Mouse (Mus musculus) megakaryocyte-erythroid progenitor cell, adult 5-6 weeks (primary cell): ENCODE results near the gene Impdh1. TPM values are rescaled to one million over a fixed set of nuclear protein-coding genes. Genes with fewer than 3 reads are reported as not detected.
A peak's percentile ranks its signal among the peaks of the same experiment; 100 is the strongest.
"Not testable (repeated sequence)": the region's sequence is repeated elsewhere in the genome, so short reads cannot be mapped to it uniquely, and the experiment has no call there.

Experiments
- ATAC-seq: replicated peaks from 2 replicates; pipeline ENCODE4 v1.8.0; 2016; ENCODE audit warnings: mild to moderate bottlenecking, inconsistent platforms; ENCODE audit not compliant: severe bottlenecking, poor library complexity, low FRiP score, low TSS enrichment
- total RNA-seq, 2 experiments: library from RNA; stranded (forward) in 1 of 2; stranded (reverse) in 1 of 2; fragments of 200-1000, 215-1000 nt in 1 of 2; fragments of >200 nt in 1 of 2; fragmentation: Nextera tagmentation in 1 of 2; gene quantifications; 2 replicates each; pipeline ENCODE4 v1.2.3; 2014 to 2017

Gene Impdh1
- total RNA-seq, 2 experiments from 2014 or later: 19.5 to 56.9 TPM

DNA sequence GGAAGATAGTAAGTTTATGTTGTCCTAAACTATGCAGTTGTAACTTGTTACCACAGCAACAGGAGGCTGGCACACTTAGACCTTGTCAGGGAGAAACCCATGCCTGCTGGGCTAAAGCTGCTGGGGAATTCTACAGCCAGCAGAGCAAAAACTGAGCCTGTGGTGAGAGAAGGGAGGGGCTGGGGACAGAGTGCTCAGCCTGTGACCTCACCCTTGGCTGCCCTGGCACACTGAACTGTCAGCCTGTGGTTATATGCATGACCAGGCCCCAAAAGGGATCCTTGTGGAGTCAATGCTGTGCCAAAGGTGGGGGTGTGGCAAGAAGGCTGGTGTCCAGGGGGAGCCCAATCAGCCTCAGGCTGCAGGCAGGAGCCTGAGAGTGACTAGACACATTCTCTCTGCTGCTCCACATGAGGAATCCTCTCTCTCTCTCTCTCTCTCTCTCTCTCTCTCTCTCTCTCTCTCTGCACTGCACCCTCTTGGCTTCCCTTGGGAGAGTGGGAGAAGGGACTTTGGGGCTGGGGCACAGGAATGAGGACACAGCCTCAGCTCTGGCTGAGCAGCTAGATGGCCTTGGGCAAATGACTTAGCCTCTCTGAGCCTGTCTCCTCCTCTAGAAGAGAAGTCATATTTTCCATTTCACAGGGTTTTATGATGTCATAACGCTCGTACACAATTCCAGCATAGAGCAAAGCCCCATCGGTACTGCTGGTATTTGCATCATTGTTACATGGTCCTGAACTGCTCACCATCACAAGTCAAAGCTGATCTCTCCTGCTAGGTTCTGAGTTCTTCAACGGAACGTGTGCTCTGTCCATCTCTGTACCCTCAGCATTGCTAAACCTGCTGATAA is 20.1 kb downstream of the Impdh1 start:
- ATAC-seq: peak; percentile 39

DNA sequence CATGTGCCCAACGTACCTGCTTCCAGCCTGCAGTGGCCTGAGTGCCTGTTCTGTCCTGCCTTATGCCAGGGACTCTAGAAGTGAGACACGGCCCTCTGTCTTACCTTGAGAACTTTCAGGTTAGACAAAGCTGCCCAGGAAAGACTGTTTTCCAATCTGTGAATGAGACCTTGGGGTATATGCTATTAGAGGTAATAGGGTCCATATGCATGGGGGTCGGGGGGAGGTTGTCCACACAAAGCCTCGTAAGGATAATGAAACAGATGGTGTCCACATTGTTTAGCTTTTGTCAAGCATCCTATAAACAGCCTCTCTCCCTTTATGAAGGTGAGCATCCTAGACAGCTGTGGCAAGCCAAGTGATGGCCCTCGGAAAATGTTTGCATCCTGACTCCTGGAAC is 21.0 kb downstream of the Impdh1 start:
- ATAC-seq: no peak

DNA sequence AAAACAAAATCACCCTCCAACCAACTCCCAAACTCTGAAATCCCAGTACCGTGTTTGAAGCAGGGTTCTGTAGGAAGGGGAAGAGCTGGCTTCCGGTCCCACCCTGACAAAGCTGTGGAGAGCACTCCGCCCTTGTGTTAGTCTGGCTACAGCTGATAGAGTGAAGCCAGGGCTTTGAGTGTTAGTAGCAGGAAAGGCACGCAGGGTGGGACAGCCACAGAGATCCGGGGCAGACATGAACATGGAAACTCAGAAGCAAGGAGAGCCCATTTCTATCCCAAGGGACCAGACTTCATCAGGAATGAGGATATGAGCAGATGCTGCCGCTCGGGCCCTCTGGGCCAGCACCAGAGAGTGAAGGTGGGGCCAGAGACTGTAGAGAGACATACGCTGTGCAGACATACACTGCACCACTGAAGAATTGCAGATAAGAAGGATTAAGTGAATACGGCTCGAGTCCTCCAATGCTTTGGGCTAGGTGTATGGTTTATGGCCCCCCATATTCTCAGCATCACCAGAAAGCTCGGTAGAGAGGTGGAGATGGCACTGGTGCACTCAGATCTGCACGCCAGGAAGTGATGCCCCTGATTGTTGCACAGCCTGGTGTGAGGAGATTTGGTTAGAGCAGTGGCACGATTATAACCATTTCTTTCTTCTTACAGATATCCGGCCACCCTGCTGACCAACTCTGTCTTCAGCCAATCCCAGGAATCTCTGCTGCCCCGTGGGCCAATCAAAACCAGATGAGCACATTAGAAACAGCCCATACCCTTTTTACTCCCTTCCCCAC is 22.0 kb downstream of the Impdh1 start:
- ATAC-seq: peak; percentile 63

DNA sequence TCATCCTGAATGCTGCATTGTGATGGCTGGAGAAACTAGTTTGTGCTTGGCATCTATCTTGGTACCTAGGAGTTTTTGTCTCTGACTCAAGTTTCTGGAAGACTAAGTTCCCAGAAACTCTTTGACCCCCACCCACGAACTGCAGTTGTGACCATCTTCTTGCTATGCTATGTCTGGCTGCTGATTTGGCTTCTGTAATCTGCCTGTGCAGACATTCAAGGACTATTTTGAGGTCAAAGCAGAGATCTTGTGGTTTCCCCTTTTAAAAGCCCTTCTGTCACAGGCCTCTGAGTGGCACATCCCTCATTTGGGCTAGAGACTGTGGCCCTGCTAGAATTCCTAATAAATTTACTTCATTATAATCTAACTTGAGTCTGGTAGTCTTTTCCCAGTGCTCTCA is 28.2 kb downstream of the Impdh1 start:
- ATAC-seq: no peak

GRCm38 (mm10) chr6:29179843-29180242 is 36.3 kb downstream of the Impdh1 start:
- no peak for ATAC-seq

DNA sequence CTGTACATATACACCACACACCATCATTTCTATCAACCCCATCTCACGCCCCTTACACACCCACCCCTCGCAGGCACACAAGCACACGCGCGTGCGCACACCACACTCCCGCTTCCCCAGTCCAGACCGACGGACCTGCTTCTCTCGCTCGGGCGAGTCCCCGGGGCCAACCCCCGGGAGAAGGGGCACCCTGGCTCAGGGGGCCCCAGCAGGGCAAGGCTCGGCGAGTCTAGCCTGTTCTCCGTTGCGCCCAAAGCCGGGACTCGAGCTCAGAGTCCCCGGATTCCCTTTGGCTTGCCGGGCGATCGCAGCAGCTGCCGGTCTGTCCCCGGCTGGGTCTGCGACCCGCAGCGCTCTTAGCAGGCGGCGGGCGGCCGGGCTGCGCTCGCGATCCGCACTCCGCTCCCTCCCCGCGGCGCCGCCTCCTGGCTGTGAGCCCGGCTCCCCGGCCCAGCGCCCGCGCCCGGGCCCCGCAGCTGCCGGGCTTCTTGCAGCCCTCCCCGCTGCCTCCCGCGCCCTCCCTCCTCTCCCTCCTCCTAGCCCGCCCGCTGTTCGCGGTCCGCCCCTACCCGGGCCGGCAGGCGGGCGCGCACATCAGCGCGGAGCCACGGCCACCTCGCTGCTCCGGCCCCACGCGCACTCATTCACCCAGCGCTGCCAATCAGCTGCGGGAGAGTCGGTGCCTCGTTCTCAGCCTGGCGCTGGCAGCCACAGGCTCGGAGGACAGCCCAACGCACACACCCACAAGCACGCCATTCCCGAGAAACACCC is 37.1 kb downstream of the Impdh1 start, which contains the start of gene Prrt4:
Gene Prrt4, minus strand, starts transcription at position 697 of the 771 bp plus-strand sequence.
- 0 out of 2 replicates have a peak, but pooled peaks have one; percentile 10 for ATAC-seq

GRCm38 (mm10) chr6:29177901-29178879 is 38.0 kb downstream of the Impdh1 start:
- ATAC-seq: peak; percentile 8; the same call in 1 of the 2 replicates

DNA sequence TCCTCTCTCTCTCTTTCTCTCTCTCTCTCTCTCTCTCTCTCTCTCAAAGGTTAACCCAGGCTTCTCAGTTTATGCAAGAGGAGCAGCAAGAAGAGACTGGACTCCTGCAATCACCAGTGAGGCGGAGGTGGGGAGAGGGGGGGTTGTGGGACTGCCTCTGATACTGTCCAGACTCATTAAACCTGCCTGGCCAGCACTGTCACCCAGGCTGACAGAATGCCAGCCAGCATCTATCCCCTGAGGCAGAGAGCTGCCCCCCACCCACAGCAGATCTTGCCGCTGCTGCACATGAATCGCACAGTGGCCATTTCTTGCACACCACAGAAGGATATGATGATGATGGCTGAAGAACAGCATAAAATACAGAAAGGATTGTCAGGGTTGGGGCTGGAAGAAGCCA is 41.1 kb downstream of the Impdh1 start:
- ATAC-seq: no peak

DNA sequence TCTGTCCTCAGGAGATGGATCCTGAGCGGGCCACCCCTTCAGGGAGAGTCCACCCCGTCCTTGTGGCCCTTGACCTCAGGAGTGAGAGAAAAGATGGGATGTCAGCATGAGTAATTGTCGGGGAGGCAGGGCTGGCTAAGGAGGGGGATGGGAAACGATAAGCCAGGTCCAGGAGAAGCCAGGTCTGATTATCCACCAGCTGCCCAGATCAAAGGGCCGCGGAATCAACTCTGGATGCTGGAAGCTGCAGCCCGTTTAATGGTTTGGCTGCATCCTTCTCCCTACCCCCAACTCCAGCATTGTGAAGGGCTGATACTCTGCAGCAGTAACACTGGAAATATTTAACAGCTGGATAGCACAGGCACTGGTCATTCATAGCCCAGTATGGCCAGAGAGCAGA is 41.8 kb downstream of the Impdh1 start:
- ATAC-seq: no peak

DNA sequence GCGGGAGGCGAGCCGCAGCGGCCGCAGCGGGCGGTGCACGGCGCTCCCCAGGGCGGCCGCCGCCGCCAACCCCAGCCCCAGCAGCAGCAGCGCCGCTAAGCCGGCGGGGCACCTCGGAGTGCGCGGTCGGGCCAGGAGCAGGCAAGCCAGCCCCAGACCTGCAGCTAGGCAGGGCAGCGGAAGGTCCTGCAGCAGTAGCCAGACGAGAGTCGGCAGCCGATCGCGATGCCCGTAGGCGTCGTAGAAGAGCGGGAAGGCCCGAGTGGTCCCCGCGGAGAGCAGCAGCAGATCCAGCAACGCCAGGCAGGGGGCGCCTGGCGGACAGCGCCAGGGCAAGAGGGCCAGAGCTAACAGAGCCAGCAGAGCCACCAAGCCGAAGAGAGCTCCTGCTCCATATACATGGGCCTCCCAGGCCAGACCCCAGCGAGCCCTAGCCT is 45.2 kb downstream of the Impdh1 start:
- ATAC-seq: peak; percentile 87

DNA sequence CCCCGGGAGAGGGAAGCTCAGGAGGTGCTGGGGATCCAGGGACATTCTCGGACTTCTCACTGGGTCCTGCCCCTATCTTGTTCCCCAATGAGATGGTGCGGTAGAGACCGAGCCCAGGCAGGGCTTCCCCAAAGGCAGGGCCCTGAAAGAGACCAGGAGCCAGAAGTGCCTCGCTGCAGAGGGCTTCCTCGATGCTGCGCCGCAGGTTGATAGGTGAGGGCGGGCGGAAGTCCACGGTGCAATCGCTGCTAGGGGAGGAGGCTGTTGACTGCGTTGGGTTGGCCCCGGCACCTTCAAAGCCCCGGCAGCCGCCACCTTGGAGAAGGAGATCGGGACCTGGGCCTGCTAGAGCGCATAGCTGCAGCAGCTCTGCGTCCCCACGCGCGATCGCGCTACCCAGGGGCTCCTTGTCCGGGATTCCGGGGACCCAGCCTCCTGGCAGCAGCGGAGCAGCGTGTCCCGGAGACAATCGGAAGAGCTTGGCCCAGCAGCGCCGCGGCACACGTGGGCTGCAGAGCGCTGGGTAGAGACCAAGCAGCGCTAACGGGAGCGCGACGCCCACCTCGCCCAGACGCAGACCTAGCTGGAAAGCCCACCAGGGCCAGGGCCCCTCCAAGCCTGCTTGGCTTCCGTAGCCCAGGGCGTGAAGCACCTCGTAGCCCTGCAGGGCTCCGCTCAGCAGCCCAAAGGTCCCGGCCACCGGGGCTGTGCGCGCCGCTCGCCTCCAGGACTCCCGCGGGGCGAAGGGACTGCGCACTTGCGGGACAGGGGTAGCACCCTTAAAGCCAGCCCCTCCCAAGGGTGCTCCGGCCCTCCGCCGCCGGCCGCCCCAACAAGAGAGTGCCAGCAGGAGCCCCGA is 45.9 kb downstream of the Impdh1 start:
- 0 out of 2 replicates have a peak, but pooled peaks have one; percentile 20 for ATAC-seq

GRCm38 (mm10) chr6:29169675-29170062 is 46.5 kb downstream of the Impdh1 start:
- 0 out of 2 replicates have a peak, but pooled peaks have one; percentile 1 for ATAC-seq

DNA sequence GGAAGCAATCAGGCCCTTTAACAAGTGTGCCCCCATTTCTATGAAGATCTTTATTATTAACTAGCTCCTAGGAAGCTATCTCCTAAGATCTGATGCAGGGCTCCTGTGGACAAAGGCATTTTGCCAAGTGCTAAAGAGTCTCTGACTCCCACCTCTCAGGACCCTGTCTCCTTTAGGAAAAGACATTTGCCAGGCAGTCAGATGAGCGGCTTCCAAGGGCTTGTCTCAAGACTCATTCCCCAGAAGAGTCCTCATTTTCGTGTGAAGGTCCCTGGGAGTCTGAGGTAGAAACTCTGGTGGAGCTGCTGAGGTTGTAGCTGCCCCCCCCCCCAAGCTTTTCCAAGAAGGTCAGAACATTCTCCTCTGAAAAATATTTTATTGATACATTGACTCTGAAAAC is 47.3 kb downstream of the Impdh1 start:
- ATAC-seq: no peak

DNA sequence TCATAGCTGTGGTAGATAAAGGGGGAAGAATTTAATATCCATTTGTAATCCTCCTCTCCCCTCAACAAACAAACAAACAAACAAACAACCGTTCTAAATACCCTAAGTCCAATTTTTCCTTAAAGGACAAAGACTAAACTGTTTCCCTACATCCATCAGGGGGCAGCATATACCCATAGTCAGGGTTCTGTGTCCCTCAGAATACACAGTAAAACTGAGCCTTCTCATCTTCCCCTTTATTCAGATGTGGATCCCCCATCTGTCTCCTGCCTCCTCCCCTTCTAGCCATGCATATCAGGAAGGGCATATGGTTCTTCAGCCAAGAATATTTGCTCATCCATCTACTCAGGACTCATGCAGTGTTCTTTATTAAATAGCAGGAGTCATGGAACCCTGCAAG is 50.0 kb downstream of the Impdh1 start:
- no peak; the same call in 1 of the 2 replicates for ATAC-seq

DNA sequence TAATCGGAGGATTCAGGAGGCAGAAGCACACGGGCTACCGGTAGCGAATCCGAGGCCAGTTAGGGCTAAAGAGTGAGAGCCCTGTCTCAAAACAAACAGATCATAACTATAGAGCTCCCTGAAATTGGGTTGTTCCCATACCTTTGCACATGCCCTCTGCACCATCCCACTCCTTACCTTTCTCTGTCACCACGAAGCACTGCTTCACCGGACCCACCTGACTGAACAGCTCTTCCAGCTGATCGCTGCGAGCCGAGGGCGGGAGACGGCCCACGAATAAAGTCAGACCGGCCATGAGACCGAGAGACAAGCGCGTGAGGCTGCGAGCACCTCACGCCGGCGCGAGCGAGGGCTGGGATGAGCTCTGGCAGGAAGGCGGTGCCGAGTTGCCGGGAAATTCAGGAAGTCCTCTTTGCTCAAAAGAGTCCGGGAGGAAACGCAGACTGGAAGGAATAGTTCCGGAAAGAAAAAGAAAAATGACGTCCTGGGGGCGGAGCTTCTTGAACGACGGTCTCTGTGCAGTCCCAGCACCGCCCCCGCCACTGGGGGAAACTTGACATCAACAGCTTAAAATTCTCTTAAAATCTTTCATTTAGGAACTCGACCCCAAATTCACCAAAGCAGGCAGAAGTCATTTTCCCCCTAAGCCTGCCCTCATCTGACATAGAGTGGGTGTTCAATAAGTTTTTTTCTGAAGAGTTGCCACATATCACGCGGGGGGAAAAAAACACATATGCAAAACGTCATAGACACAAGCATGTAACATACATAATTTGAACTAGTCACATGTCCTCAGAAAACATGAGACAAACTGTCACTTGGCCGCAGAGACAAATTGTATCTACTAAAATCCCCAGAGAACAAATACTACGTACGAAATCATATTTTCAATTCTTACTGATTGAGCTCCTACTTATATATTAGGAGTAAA is 51.6 kb downstream of the Impdh1 start, which contains the start of gene Rbm28:
Gene Rbm28, minus strand, starts transcription at position 693 of the 931 bp plus-strand sequence.
- peak; percentile 88 for ATAC-seq

GRCm38 (mm10) chr6:29161291-29161690 is 54.9 kb downstream of the Impdh1 start:
- not testable (repeated sequence) for ATAC-seq
